Mouse (Mus musculus): ENCODE data around the gene Gm14391.
"Not testable (repeated sequence)": the region's sequence is repeated elsewhere in the genome, so short reads cannot be mapped to it uniquely, and the experiment has no call there.

The Gm14391 gene

GRCm38 (mm10) chr2:175206732-175207131 is at the start of gene Gm14391:
TSS of gene Gm14391 (minus strand) at chr2:175206917.
- DNase-seq (ENCODE audit: low read depth, low spot score), result not testable (repeated sequence)

GRCm38 (mm10) chr2:175179008-175179407 is 27.7 kb downstream of the Gm14391 start:
- DNase-seq (ENCODE audit: low read depth, low spot score), result not testable (repeated sequence)

GRCm38 (mm10) chr2:175176312-175176711 is 30.4 kb downstream of the Gm14391 start:
- no peak for DNase-seq (ENCODE audit: low read depth, low spot score)

GRCm38 (mm10) chr2:175175401-175176180 is 31.1 kb downstream of the Gm14391 start, which contains the start of gene Gm14443:
TSS of gene Gm14443 (minus strand) at chr2:175175871.
- DNase-seq (ENCODE audit: low read depth, low spot score), result not testable (repeated sequence)

GRCm38 (mm10) chr2:175174058-175174457 is 32.7 kb downstream of the Gm14391 start:
- DNase-seq (ENCODE audit: low read depth, low spot score), result not testable (repeated sequence)

- DNase-seq (ENCODE audit: low read depth, low spot score), result not testable (repeated sequence)
These were observed 33.7 kb downstream of the Gm14391 start for GRCm38 (mm10) chr2:175172906-175173595.

- DNase-seq (ENCODE audit: low read depth, low spot score), result no peak
These were observed 34.6 kb downstream of the Gm14391 start for GRCm38 (mm10) chr2:175172123-175172522.

GRCm38 (mm10) chr2:175166870-175167269 is 39.8 kb downstream of the Gm14391 start:
- DNase-seq (ENCODE audit: low read depth, low spot score), result not testable (repeated sequence)

GRCm38 (mm10) chr2:175165110-175165509 is 41.6 kb downstream of the Gm14391 start:
- DNase-seq (ENCODE audit: low read depth, low spot score), result not testable (repeated sequence)

- DNase-seq (ENCODE audit: low read depth, low spot score), result not testable (repeated sequence)
These were observed 45.3 kb downstream of the Gm14391 start for GRCm38 (mm10) chr2:175161438-175161837.

- DNase-seq (ENCODE audit: low read depth, low spot score), result no peak
These were observed 48.1 kb downstream of the Gm14391 start for GRCm38 (mm10) chr2:175158642-175159041.

- no peak for DNase-seq (ENCODE audit: low read depth, low spot score)
These were observed 50.0 kb downstream of the Gm14391 start for GRCm38 (mm10) chr2:175156696-175157095.

GRCm38 (mm10) chr2:175141993-175142295 is 64.8 kb downstream of the Gm14391 start, which contains the start of gene Gm14399:
TSS of gene Gm14399 (minus strand) at chr2:175142012.
- DNase-seq (ENCODE audit: low read depth, low spot score), result not testable (repeated sequence)

GRCm38 (mm10) chr2:175141118-175141992 is 65.4 kb downstream of the Gm14391 start:
- DNase-seq (ENCODE audit: low read depth, low spot score), result not testable (repeated sequence)
